Mouse (Mus musculus) lung, embryonic 15.5 days (tissue): ENCODE data around the gene Lrrc8b. TPM values are rescaled to one million over a fixed set of nuclear protein-coding genes. Genes with fewer than 3 reads are reported as not detected.

ENCODE experiments used
- ATAC-seq: fragments of 200-750 bp; cut with Nextera tagmentation; 2 replicates; pipeline ENCODE4 v1.8.0; 2017; ENCODE audit warnings: moderate number of reproducible peaks, borderline replicate concordance; ENCODE audit not compliant: low FRiP score, low TSS enrichment; ENCODE audit errors: extremely low read depth
- H3K27ac ChIP-seq: fragments of 300-500 bp; sonication (generic); 2 replicates; pipeline ENCODE4 v1.5.1; 2015; ENCODE audit warnings: moderate library complexity, mild to moderate bottlenecking, inconsistent platforms
- H3K27me3 ChIP-seq: fragments of 300-500 bp; sonication (generic); 2 replicates; pipeline ENCODE4 v1.6.1; 2015; ENCODE audit warnings: inconsistent platforms
- H3K36me3 ChIP-seq: fragments of 300-500 bp; sonication (generic); 2 replicates; pipeline ENCODE4 v1.6.1; 2015; ENCODE audit warnings: inconsistent platforms
- H3K4me1 ChIP-seq: fragments of 300-500 bp; sonication (generic); 2 replicates; pipeline ENCODE4 v1.6.1; 2015; ENCODE audit warnings: inconsistent platforms
- H3K4me2 ChIP-seq: fragments of 300-500 bp; sonication (generic); 2 replicates; pipeline ENCODE4 v1.6.1; 2015; ENCODE audit warnings: inconsistent platforms, mild to moderate bottlenecking, moderate library complexity
- H3K4me3 ChIP-seq: fragments of 300-500 bp; sonication (generic); 2 replicates; pipeline ENCODE4 v1.5.1; 2015; ENCODE audit warnings: mild to moderate bottlenecking, inconsistent platforms
- H3K9ac ChIP-seq: fragments of 300-500 bp; sonication (generic); 2 replicates; pipeline ENCODE4 v1.6.1; 2015; ENCODE audit warnings: inconsistent platforms
- H3K9me3 ChIP-seq: fragments of 300-500 bp; sonication (generic); 2 replicates; pipeline ENCODE4 v1.6.1; 2016; ENCODE audit warnings: inconsistent platforms
- WGBS: fragments of 180-500 bp; shearing (Covaris S2); methylation state at CpG from one replicate; pipeline ENCODE4 v1.1.7; 2015; 5-methylcytosine and 5-hydroxymethylcytosine counted together
- polyA plus RNA-seq: library from polyadenylated mRNA; unstranded; fragments of >200 nt; fragmentation: Nextera tagmentation; extraction: Ambion mirVana; gene quantifications from 2 replicates; pipeline ENCODE4 v1.2.1, GENCODE M21; 2015

Gene Lrrc8b
- polyA plus RNA-seq, 1 experiment from 2014 or later: 6.7 TPM

GRCm38 (mm10) chr5:105461076-105461475 lies 45.5 kb downstream of the Lrrc8b start:
- no peaks in the 10 kb centered on the region for H3K9me3 ChIP-seq
- H3K9ac ChIP-seq: no peak overlapping the region
- H3K4me2 ChIP-seq: no peak overlapping the region
- H3K4me3 ChIP-seq: no peak overlapping the region
- no peak overlapping the region for H3K27ac ChIP-seq
- H3K4me1 ChIP-seq: no peaks in the 10 kb centered on the region
- no peaks in the 10 kb centered on the region for H3K36me3 ChIP-seq
- H3K27me3 ChIP-seq: no peaks in the 10 kb centered on the region
- 95% methylated on average over 1 of the region's 1 CpGs for WGBS
- ATAC-seq: no peak

GRCm38 (mm10) chr5:105464671-105465070 lies 49.1 kb downstream of the Lrrc8b start:
- H3K27me3 ChIP-seq: no peaks in the 10 kb centered on the region
- ATAC-seq: no peak

GRCm38 (mm10) chr5:105465550-105465949 lies 50.0 kb downstream of the Lrrc8b start:
- 92% methylated on average over 8 of the region's 8 CpGs for WGBS
- H3K27ac ChIP-seq: no peak overlapping the region
- ATAC-seq: no peak

More at GRCm38 (mm10) chr5:105464671-105465070, 49.1 kb downstream of the Lrrc8b start:
- Histone ChIP-seq H3K9ac (no peak overlapping the region), H3K27ac (no peak overlapping the region), H3K36me3 (no peaks in the 10 kb centered on the region), H3K9me3 (no peaks in the 10 kb centered on the region), H3K4me2 (no peak overlapping the region), H3K4me1 (no peaks in the 10 kb centered on the region), H3K4me3 (no peak overlapping the region)

DNA sequence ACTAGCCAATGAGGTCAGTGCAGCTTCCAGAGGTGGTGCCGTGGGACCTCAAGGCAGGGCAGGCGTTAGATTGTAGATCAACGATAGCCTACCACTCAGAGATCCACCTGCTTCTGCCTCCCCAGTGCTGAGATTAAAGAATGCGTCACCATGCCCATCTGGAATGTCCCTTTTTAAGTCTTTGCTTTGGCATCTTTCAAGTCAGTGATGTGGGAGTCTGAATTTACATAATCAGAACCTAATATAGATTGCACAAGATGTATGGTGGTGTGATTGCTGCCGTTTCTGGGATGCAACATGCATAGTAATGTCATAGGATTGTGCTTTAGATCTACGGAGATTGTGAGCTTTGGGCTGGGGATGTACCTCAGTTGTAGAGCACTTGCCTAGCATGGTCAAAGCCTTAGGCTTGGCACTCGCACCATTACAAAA lies 50.9 kb downstream of the Lrrc8b start:
- WGBS: 87% methylated on average over 7 of the region's 7 CpGs
- Histone ChIP-seq H3K9me3 (no peaks in the 10 kb centered on the region), H3K4me2 (no peak overlapping the region), H3K27me3 (no peaks in the 10 kb centered on the region), H3K4me3 (no peak overlapping the region), H3K36me3 (no peaks in the 10 kb centered on the region), H3K27ac (no peak overlapping the region), H3K9ac (no peak overlapping the region), H3K4me1 (no peaks in the 10 kb centered on the region)
- no peak for ATAC-seq

More at GRCm38 (mm10) chr5:105465550-105465949, 50.0 kb downstream of the Lrrc8b start:
- Histone ChIP-seq H3K4me3 (no peak overlapping the region), H3K36me3 (no peaks in the 10 kb centered on the region), H3K9ac (no peak overlapping the region), H3K4me2 (no peak overlapping the region), H3K4me1 (no peaks in the 10 kb centered on the region), H3K9me3 (no peaks in the 10 kb centered on the region), H3K27me3 (no peaks in the 10 kb centered on the region)

DNA sequence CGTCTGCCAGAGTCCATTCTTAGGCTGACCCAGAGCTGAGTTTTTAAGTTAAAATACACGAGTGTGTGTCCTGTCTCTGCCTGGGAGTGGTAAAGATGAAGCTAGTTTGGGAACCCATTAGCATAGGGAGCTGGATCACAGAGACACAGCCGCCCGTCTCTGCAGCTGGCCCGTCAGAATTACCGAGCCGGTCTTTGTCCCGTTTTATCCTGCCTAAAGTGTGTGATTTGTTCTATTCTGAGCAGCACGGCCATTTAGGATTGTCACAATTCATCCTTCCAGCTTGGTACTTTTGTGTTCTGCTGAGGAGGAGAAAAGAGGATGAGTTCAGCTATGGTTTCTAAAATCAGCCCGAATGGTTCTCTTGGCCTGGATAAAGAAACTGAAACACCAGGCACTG lies 51.7 kb downstream of the Lrrc8b start:
- Histone ChIP-seq H3K4me1 (no peaks in the 10 kb centered on the region), H3K4me2 (no peak overlapping the region), H3K27me3 (no peaks in the 10 kb centered on the region), H3K9ac (no peak overlapping the region), H3K27ac (no peak overlapping the region), H3K4me3 (no peak overlapping the region), H3K9me3 (no peaks in the 10 kb centered on the region), H3K36me3 (no peaks in the 10 kb centered on the region)
- ATAC-seq: no peak
- 88% methylated on average over 10 of the region's 10 CpGs for WGBS

- Histone ChIP-seq H3K36me3 (no peaks in the 10 kb centered on the region), H3K4me1 (no peaks in the 10 kb centered on the region), H3K9ac (no peak overlapping the region), H3K27me3 (no peaks in the 10 kb centered on the region), H3K27ac (no peak overlapping the region), H3K9me3 (no peaks in the 10 kb centered on the region), H3K4me2 (no peak overlapping the region), H3K4me3 (no peak overlapping the region)
- 55% methylated on average over 5 of the region's 5 CpGs for WGBS
- ATAC-seq: no peak
These were observed 57.6 kb downstream of the Lrrc8b start for GRCm38 (mm10) chr5:105472983-105473705.

GRCm38 (mm10) chr5:105477527-105477926 lies 62.0 kb downstream of the Lrrc8b start:
- no peak overlapping the region for H3K27ac ChIP-seq
- H3K36me3 ChIP-seq: peaks cover 16% of the 10 kb centered on the region; the same call in 1 of the 2 replicates
- H3K4me2 ChIP-seq: no peak overlapping the region
- WGBS: 78% methylated on average over 9 of the region's 9 CpGs
- H3K9me3 ChIP-seq: no peaks in the 10 kb centered on the region
- no peak overlapping the region for H3K4me3 ChIP-seq
- ATAC-seq: no peak
- no peaks in the 10 kb centered on the region for H3K27me3 ChIP-seq
- H3K4me1 ChIP-seq: no peaks in the 10 kb centered on the region
- no peak overlapping the region for H3K9ac ChIP-seq

GRCm38 (mm10) chr5:105479673-105480072 lies 64.1 kb downstream of the Lrrc8b start:
- no peaks in the 10 kb centered on the region for H3K4me1 ChIP-seq
- no peaks in the 10 kb centered on the region for H3K27me3 ChIP-seq
- H3K9me3 ChIP-seq: no peaks in the 10 kb centered on the region
- 82% methylated on average over 13 of the region's 13 CpGs for WGBS
- H3K36me3 ChIP-seq: peaks cover 16% of the 10 kb centered on the region; the same call in 1 of the 2 replicates
- ATAC-seq: no peak
- no peak overlapping the region for H3K27ac ChIP-seq
- no peak overlapping the region for H3K4me3 ChIP-seq
- no peak overlapping the region for H3K4me2 ChIP-seq
- H3K9ac ChIP-seq: no peak overlapping the region

- H3K4me3 ChIP-seq: no peak overlapping the region
- H3K4me2 ChIP-seq: no peak overlapping the region
- H3K9me3 ChIP-seq: no peaks in the 10 kb centered on the region
- H3K36me3 ChIP-seq: peaks cover 16% of the 10 kb centered on the region; the same call in 1 of the 2 replicates
- no peak for ATAC-seq
- H3K4me1 ChIP-seq: no peaks in the 10 kb centered on the region
- no peaks in the 10 kb centered on the region for H3K27me3 ChIP-seq
- H3K27ac ChIP-seq: no peak overlapping the region
- no peak overlapping the region for H3K9ac ChIP-seq
- 92% methylated on average over 17 of the region's 17 CpGs for WGBS
These were observed 65.0 kb downstream of the Lrrc8b start for GRCm38 (mm10) chr5:105480561-105480960.

DNA sequence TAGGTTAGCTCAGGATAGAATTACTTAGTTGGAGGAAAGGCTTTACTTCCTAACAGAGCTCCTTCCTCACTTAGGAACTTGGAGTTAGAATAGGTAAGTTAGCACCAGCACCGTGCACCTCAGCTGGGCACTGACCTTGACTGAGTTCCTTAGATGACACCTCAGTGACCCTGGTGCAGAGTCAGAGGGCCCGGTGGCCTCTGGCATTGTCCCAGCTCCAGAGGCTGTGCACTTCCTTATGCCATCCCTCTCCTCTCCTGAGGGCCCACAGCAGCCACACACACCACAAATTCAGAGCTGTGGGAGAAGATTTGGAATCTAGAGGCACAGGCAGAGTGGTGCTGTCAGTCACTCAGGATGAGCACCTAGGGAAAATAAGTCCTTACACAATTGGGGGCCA lies 68.1 kb downstream of the Lrrc8b start:
- Histone ChIP-seq H3K9ac (no peak overlapping the region), H3K27me3 (no peaks in the 10 kb centered on the region), H3K9me3 (no peaks in the 10 kb centered on the region), H3K4me1 (no peaks in the 10 kb centered on the region), H3K36me3 (peaks cover 16% of the 10 kb centered on the region; the same call in 1 of the 2 replicates), H3K27ac (no peak overlapping the region), H3K4me2 (no peak overlapping the region), H3K4me3 (no peak overlapping the region)
- 78% methylated on average over 2 of the region's 2 CpGs for WGBS
- ATAC-seq: no peak

DNA sequence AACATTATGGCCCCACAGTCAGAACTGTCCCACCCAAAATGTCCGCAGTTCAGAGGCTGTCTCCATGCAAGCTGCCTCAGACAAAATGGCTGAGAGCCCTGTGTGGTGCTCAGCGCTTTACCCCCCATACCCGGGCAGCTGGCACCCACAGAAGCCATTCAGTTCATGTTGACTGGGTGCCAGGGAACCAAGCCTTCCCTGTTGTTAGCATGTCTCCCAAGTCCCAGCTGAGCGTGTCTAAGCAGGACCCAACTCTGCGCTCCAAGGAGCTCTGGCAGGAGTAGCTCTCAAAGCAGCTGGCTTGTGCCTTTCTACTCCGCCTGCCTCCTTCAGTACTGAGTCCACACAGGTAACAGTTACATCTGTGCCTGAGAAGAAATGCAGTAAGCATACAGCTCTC lies 68.7 kb downstream of the Lrrc8b start:
- Histone ChIP-seq H3K27ac (no peak overlapping the region), H3K27me3 (no peaks in the 10 kb centered on the region), H3K9me3 (no peaks in the 10 kb centered on the region), H3K4me2 (no peak overlapping the region), H3K4me1 (no peaks in the 10 kb centered on the region), H3K9ac (no peak overlapping the region), H3K36me3 (peaks cover 16% of the 10 kb centered on the region; the same call in 1 of the 2 replicates), H3K4me3 (no peak overlapping the region)
- WGBS: 89% methylated on average over 6 of the region's 6 CpGs
- no peak for ATAC-seq

DNA sequence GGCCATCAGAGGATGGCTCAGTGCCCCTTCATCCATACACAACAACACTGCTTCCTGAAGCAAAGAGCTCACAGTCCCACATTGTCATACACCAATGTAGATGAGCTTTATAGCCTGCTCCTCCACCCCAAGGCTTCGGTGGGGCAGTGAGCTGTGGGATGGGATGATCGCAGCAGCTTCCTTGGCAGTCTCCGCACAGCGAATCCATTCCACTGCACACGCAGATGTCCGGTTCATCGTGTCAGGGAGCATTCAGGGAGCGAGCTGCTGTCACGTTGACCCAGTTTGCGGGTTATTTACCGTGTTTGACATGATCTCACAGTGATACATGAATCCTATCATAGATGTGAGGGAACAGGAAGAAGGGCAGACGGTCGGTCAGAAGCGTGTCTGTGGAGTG lies 69.3 kb downstream of the Lrrc8b start:
- Histone ChIP-seq H3K4me1 (no peaks in the 10 kb centered on the region), H3K27ac (no peak overlapping the region), H3K4me2 (no peak overlapping the region), H3K4me3 (no peak overlapping the region), H3K27me3 (no peaks in the 10 kb centered on the region), H3K9ac (no peak overlapping the region), H3K36me3 (peaks cover 14% of the 10 kb centered on the region; the same call in 1 of the 2 replicates), H3K9me3 (no peaks in the 10 kb centered on the region)
- no peak for ATAC-seq
- WGBS: 88% methylated on average over 14 of the region's 14 CpGs
